ENCODE assay signal across 11 mouse cellular contexts in the genomic region with DNA sequence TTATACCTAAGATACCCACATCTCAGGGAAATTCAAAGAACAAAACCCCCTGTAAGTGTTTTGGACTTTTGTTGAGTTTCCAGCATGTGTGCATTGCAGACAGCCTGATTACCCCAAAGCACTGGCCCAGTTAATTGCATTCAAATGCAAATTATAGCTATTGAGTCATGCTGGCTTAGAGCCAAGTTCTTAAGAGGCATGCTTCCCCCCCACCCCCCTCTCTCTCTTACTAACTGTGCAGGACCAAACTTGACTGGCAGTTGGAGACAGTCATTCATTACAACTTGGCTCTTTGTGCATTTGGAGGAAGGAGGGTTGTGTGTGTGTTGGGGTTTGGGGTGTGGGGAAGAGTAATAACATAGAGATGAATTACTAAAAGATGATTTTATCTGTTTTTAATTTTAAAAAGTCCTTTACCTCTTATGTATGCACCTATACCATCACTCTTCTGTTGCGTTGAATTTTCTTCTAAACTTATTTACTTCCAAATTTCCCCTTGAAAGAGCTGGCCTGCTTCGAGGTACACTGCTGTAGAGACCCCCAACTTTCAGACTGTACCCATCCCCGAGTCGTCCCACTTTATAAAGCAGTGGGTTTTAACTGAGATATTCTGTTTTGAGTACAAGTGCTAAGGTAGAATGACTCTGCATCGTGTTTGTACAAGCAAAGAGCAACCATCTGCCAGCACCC. TPM values are rescaled to one million over a fixed set of nuclear protein-coding genes. Genes with fewer than 3 reads are reported as not detected.
DNase-seq lines count a peak whose midpoint lies in the region; ATAC-seq and TF ChIP-seq lines count a peak whose summit lies in the region.
"Had no signal": no experiment of that assay in that cellular context is flagged by ENCODE, and none has a peak within 500 bp of the region (broad histone marks: within the 10 kb centered on the region; RNA-seq: fewer than 3 reads in every experiment).

No protein-coding gene starts in this region.

- peaks cover 17% of the 10 kb centered on the region for H3K4me1 ChIP-seq in forebrain, embryonic 16.5 days (replicated peaks; ENCODE audit: control insufficient read depth, insufficient read depth, low read length)
- H3K4me1 ChIP-seq in midbrain, embryonic 13.5 days (replicated peaks) = peaks cover 37% of the 10 kb centered on the region
- H3K4me1 ChIP-seq in liver, postnatal 0 days (ENCODE audit: insufficient read depth) = no peaks in the 10 kb centered on the region
- H3K4me1 ChIP-seq: liver, embryonic 13.5 days had no signal

- H3K4me3 ChIP-seq in forebrain, embryonic 16.5 days (replicated peaks; ENCODE audit: low read length) = no peak overlapping the region
- no peak overlapping the region for H3K4me3 ChIP-seq in midbrain, embryonic 13.5 days (replicated peaks)
- no peak overlapping the region for H3K4me3 ChIP-seq in liver, postnatal 0 days (ENCODE audit: low read depth, low read length)
- H3K4me3 ChIP-seq: liver, embryonic 13.5 days; stomach, embryonic 15.5 days had no signal

- 0 out of 2 replicates have a peak overlapping the region, but pooled peaks have one; percentile 7 for H3K4me2 ChIP-seq in forebrain, embryonic 16.5 days (ENCODE audit: low read length)
- H3K4me2 ChIP-seq in midbrain, embryonic 13.5 days (replicated peaks) = no peak overlapping the region
- no peak overlapping the region for H3K4me2 ChIP-seq in liver, postnatal 0 days (ENCODE audit: low read depth, low read length)
- H3K4me2 ChIP-seq: liver, embryonic 13.5 days; stomach, embryonic 15.5 days had no signal

- no peaks in the 10 kb centered on the region for H3K36me3 ChIP-seq in forebrain, embryonic 16.5 days (ENCODE audit: control insufficient read depth, insufficient read depth)
- H3K36me3 ChIP-seq in midbrain, embryonic 13.5 days = no peaks in the 10 kb centered on the region
- no peaks in the 10 kb centered on the region for H3K36me3 ChIP-seq in liver, postnatal 0 days (replicated peaks; ENCODE audit: insufficient read depth, low read length)
- H3K36me3 ChIP-seq: liver, embryonic 13.5 days; stomach, embryonic 15.5 days had no signal

- peak overlapping the region; percentile 44; the same call in 1 of the 2 replicates for H3K27ac ChIP-seq in forebrain, embryonic 16.5 days (ENCODE audit: low read length)
- H3K27ac ChIP-seq in midbrain, embryonic 13.5 days = peak overlapping the region; percentile 64; the same call in 1 of the 2 replicates
- H3K27ac ChIP-seq in liver, postnatal 0 days (ENCODE audit: low read depth) = no peak overlapping the region
- H3K27ac ChIP-seq: liver, embryonic 13.5 days; stomach, embryonic 15.5 days had no signal

- peak; percentile 93 for ATAC-seq in forebrain, embryonic 16.5 days
- peak; percentile 84 for ATAC-seq in midbrain, embryonic 13.5 days
- ATAC-seq in liver, postnatal 0 days = no peak
- ATAC-seq: activated CD4-positive, CD25-positive, alpha-beta regulatory T cell, adult 4 months had no signal

- no peak overlapping the region for H3K9ac ChIP-seq in forebrain, embryonic 16.5 days (replicated peaks; ENCODE audit: low read depth, low read length)
- no peak overlapping the region for H3K9ac ChIP-seq in midbrain, embryonic 13.5 days (replicated peaks)
- H3K9ac ChIP-seq in liver, postnatal 0 days (replicated peaks) = no peak overlapping the region
- H3K9ac ChIP-seq: liver, embryonic 13.5 days; stomach, embryonic 15.5 days had no signal

- H3K9me3 ChIP-seq in forebrain, embryonic 16.5 days (ENCODE audit: control insufficient read depth, low read length) = peaks cover 3% of the 10 kb centered on the region; the same call in 1 of the 2 replicates
- H3K9me3 ChIP-seq in midbrain, embryonic 13.5 days = no peaks in the 10 kb centered on the region
- no peaks in the 10 kb centered on the region for H3K9me3 ChIP-seq in liver, postnatal 0 days (ENCODE audit: low read length)
- H3K9me3 ChIP-seq: liver, embryonic 13.5 days; stomach, embryonic 15.5 days had no signal

- 9% methylated on average over 5 of the region's 5 CpGs for WGBS in forebrain, embryonic 16.5 days
- WGBS in midbrain, embryonic 13.5 days = 22% methylated on average over 5 of the region's 5 CpGs
- 49% methylated on average over 5 of the region's 5 CpGs for WGBS in liver, postnatal 0 days (ENCODE audit: insufficient replicate concordance)

- TF ChIP-seq EP300 in liver, postnatal 0 days (IDR thresholded peaks at IDR 0.05; ENCODE audit: low read depth) = no peak

- TF ChIP-seq CTCF in liver, postnatal 0 days (IDR thresholded peaks at IDR 0.05; ENCODE audit: low read depth) = no peak

- H3K27me3 ChIP-seq in forebrain, embryonic 16.5 days (replicated peaks; ENCODE audit: control insufficient read depth, insufficient read depth, low read length) = no peaks in the 10 kb centered on the region
- no peaks in the 10 kb centered on the region for H3K27me3 ChIP-seq in midbrain, embryonic 13.5 days
- no peaks in the 10 kb centered on the region for H3K27me3 ChIP-seq in liver, postnatal 0 days (ENCODE audit: insufficient read depth, low read length)
- H3K27me3 ChIP-seq: liver, embryonic 13.5 days; stomach, embryonic 15.5 days had no signal

- peak; percentile 25 to 39 for DNase-seq in cerebellum, postnatal 10 days
- no peak for DNase-seq in cerebellum, postnatal 36 days
- DNase-seq in WW6 (ENCODE audit: low read depth, low spot score) = peak; percentile 58
- DNase-seq in adipocyte (ENCODE audit: low spot score) = no peak
- DNase-seq in layer of hippocampus, postnatal 10 days (ENCODE audit: low spot score in 2 of 2) = no peak
- DNase-seq in liver, postnatal 0 days = no peak
- DNase-seq: liver, embryonic 13.5 days had no signal

RNA-seq across cellular contexts. Expression of gene Kif21a, which starts 6.6 kb away (rescaled TPM):
- polyA plus RNA-seq in forebrain, embryonic 16.5 days (2015; fragmentation: Nextera tagmentation; extraction: Ambion mirVana) = 49.0 and 53.7 TPM in 2 replicates
- polyA plus RNA-seq in midbrain, embryonic 13.5 days (2015; fragmentation: Nextera tagmentation; extraction: Ambion mirVana) = 63.1 and 64.4 TPM in 2 replicates
- 10 to 100 TPM; 74.5 to 75.6 TPM for total RNA-seq in layer of hippocampus, postnatal 10 days (2021)
- polyA plus RNA-seq in liver, postnatal 0 days (2015; fragmentation: Nextera tagmentation; extraction: Ambion mirVana) = 5.2 TPM in 2 replicates
- polyA plus RNA-seq: activated CD4-positive, CD25-positive, alpha-beta regulatory T cell, adult 4 months had no signal

Comparison
In these comparisons a context has a peak if more than half of its experiments do, and no peak if none do; other contexts are left out.
1. DNase-seq: peak in cerebellum, postnatal 10 days (2 of 2) and WW6 (single experiment); none in cerebellum, postnatal 36 days (0 of 2), adipocyte (single experiment), layer of hippocampus, postnatal 10 days (0 of 2) and liver, postnatal 0 days (single experiment).